Mouse (Mus musculus): Measurements from ENCODE around the gene Zeb2. TPM values are rescaled to one million over a fixed set of nuclear protein-coding genes. Genes with fewer than 3 reads are reported as not detected.
"Not testable (repeated sequence)": the region's sequence is repeated elsewhere in the genome, so short reads cannot be mapped to it uniquely, and the experiment has no call there.

Gene Zeb2
- total RNA-seq, 1 experiment from 2014 or later, result 71.9 TPM

DNA sequence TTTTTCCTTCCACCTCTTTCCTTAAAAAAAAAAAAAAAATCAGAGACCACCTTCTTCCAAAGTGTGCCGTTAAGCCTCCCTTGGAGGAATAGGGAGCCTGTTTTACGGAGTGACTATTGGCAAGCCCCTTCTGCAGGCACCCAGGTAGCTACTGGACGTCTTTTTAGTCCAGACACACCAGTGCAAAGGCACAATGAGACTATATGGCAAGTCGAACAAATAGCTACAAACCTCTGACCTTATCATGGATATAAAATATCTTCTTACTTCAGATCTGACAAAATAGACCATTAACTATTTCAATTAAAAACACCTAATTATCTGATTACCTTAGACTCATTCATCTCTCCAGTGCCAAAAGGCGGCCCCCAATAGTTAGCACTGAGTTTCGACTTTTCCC is 2.0 kb downstream of the Zeb2 start:
- no peak for ATAC-seq (replicated peaks in 1 of 2; ENCODE audit: insufficient read depth in 1 of 2, low FRiP score in 2 of 2, low TSS enrichment in 1 of 2, low read depth in 1 of 2, poor library complexity in 2 of 2, severe bottlenecking in 2 of 2)

DNA sequence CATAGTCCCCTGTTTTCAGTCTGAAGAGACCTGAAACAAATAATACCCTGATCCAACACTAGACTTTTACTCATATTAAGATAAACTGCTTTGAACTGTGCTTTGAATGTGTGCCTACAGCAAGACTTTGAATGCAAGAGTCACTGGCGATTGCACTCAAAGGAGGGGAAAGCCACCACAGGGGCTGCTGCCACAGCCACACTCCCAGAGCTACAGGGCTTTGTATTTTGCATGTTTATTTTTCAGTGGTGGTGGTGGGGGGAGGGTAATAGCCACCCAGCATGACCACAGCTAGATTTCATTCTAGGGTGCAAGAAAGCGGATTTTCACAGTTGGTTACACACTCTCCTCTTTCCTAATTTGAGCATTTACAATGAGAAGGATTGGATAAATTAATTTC is 2.6 kb downstream of the Zeb2 start:
- ATAC-seq (replicated peaks in 1 of 2; ENCODE audit: insufficient read depth in 1 of 2, low FRiP score in 2 of 2, low TSS enrichment in 1 of 2, low read depth in 1 of 2, poor library complexity in 2 of 2, severe bottlenecking in 2 of 2), result no peak

DNA sequence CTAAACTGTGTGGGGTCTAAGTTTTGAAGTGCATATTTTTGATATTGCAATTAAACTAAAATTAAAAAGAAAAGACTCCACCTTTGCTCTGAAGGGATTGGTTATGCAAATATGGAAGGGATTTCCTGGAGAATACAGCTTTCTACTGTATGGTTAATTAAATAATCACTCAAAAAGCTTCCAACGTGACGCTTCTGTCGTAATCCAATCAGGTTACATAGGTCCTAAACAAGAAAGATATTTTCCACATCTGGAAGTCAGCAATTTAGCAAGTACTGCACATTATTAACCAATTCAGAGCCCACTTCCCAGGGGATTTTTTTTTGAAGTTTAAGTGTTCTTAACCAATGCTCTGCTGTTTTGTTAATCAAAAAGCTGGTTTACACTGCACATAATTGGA is 3.3 kb downstream of the Zeb2 start:
- ATAC-seq (replicated peaks in 1 of 2; ENCODE audit: insufficient read depth in 1 of 2, low FRiP score in 2 of 2, low TSS enrichment in 1 of 2, low read depth in 1 of 2, poor library complexity in 2 of 2, severe bottlenecking in 2 of 2), result no peak

DNA sequence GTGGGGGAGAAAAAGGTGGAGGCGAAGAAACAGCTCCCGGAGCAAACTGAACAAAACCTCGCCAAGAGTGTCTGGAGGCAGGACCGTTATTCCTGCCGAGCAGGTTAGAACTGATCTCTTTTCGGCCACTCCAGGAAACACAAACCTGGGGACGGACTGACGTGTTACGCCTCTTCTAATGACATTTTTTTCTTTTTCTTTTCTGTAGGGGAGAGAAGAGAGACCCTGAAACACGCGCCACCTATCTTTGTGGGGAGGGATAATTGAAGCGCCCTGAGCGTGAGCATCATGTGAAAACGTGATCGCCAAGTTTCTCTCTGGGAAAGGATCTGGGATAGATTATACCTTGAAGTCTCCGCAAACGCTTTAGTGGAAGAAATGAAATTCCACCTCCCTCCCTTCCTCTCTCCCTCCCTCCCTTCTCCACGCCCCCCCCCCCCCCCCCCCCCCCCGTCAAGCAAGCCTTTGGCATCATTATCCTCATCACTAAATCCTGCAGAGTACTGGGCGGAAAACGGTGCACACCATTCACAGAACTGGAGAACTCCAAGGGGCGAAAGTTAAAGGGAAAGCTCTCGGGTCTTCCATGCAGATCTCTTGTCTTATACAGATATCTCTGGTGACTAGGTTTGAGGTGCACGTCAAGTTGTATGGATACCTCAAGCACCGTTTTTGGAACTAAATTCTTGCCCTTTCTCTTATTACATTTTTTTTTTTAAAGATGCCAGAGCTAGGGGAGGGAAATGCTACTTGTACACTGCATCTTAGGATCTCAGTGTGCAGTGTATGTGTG is 4.1 kb downstream of the Zeb2 start:
- ATAC-seq (replicated peaks in 1 of 2; ENCODE audit: insufficient read depth in 1 of 2, low FRiP score in 2 of 2, low TSS enrichment in 1 of 2, low read depth in 1 of 2, poor library complexity in 2 of 2, severe bottlenecking in 2 of 2), result peak; percentile 15 to 18; a peak in 1 of 4 replicates

DNA sequence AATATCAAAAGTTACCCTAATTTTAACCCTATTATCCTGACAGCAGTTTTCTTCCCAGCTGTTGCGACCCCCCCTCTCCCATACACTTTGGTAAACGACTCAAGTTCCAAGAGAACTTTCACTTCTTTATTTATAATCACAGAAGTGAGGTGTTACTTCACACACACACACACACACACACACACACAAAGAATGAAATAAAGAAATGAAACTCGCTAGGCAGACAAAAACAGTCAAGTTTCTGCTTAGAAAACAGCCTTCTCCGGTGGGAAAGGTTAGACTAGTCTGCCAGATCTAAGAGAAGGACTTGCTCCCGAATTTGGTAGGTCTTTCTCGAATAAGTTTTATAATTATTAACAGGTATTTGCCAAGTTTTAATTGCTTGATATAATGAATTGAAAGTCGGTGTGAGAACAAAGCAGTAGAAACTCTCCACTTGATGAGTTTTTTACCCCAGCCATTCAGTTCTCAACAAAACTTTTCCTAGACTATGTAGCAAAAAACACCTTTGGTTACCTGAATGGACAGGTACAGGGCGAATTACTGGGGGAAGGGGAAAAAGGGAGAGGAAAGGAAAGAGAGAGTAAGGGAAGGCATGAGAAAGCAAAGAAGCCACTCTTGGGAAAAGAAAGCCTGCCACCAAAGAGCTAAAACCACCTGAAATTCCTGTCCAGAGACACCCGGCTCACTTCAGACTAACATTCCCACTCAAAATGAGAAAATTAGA is 5.0 kb downstream of the Zeb2 start:
- ATAC-seq (replicated peaks in 1 of 2; ENCODE audit: insufficient read depth in 1 of 2, low FRiP score in 2 of 2, low TSS enrichment in 1 of 2, low read depth in 1 of 2, poor library complexity in 2 of 2, severe bottlenecking in 2 of 2), result no peak

DNA sequence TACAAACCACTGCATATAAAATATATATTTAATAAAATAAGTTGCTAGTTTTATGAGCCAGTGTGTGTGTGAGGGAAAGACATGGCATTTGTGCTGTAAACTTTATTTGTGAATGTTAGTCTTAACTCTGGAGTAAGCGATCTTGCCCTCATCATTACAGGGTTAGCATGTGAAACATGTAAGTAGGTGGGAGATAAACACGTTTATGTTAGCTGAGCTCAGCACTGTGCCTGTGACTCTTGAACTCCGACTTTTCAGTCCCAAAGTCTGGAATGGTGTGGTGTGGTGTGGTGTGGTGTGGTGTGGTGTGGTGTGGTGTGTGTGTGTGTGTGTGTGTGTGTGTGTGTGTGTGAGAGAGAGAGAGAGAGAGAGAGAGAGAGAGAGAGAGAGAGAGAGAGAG is 5.6 kb downstream of the Zeb2 start:
- not testable (repeated sequence) for ATAC-seq (replicated peaks in 1 of 2; ENCODE audit: insufficient read depth in 1 of 2, low FRiP score in 2 of 2, low TSS enrichment in 1 of 2, low read depth in 1 of 2, poor library complexity in 2 of 2, severe bottlenecking in 2 of 2)

DNA sequence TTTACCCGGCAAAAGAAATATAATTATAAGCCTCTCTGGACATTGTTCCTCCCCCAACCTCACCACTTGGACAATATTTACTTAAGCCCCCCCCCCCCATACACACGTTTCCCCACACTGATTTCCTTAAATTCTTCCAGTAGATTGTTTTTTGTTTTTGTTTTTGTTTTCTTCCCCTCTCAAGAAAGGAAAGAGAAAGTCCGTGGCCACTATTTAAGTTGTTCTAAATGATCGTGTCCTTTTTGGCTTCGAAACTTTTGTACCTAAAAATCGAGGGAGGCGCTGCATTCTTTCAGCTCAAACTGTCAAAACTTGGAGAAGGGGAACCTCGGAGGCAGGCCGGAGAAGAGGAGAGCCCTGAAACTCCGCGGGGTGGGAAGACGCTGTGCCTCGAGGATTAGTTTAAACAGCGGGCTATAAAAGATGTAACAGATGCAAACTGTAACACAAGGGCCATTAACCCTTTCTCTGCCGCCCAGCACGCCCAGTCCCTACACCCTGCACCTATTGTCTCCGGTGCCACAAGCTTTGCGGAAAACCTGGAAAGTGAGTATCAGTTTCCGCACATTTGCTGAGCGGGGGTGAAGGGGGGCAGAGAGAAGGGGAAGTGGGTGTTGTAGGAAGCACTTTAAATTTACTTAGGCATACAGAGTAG is 6.3 kb downstream of the Zeb2 start:
- ATAC-seq (replicated peaks in 1 of 2; ENCODE audit: insufficient read depth in 1 of 2, low FRiP score in 2 of 2, low TSS enrichment in 1 of 2, low read depth in 1 of 2, poor library complexity in 2 of 2, severe bottlenecking in 2 of 2), result peak; percentile 9 to 34; a peak in 3 of 4 replicates

DNA sequence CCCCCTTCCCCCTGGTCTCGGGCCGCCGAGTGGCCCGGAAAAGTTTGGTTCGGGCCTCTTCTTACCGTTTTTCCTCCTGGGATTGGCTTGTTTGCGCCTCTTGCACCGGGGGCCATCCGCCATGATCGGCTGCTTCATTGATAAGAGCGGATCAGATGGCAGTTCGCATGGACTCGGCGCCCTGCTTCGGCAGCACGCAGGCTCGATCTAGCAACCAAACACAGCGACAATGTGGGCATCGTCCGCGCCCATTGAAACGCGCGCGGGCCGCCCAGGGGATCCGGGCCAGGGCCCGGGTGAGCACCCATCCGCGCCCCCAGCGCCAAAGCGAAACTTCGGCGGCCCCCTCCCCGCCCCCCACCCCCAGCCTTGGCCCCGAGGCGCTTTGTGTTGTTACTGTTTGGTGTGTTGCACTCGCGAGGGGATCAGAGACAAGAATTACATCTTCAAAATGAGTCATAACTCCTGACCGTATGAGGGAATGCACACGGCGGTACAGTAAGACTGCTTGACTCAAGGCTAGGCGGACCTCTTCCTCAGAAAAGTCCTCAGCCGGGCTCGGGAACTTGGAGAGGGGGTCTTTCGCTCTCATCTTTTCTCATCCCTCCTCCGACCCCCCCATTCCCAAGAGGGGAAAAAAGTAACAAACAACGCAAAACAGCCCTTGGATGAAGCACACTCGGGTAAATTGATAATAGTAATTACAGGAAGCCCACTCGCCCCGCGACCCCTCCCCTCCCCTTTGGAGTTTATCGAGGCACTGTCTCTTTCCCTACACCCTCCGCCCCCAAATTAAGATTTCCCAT is 7.0 kb downstream of the Zeb2 start:
- ATAC-seq (replicated peaks in 1 of 2; ENCODE audit: insufficient read depth in 1 of 2, low FRiP score in 2 of 2, low TSS enrichment in 1 of 2, low read depth in 1 of 2, poor library complexity in 2 of 2, severe bottlenecking in 2 of 2), result peak; percentile 10 to 31; a peak in 2 of 4 replicates

DNA sequence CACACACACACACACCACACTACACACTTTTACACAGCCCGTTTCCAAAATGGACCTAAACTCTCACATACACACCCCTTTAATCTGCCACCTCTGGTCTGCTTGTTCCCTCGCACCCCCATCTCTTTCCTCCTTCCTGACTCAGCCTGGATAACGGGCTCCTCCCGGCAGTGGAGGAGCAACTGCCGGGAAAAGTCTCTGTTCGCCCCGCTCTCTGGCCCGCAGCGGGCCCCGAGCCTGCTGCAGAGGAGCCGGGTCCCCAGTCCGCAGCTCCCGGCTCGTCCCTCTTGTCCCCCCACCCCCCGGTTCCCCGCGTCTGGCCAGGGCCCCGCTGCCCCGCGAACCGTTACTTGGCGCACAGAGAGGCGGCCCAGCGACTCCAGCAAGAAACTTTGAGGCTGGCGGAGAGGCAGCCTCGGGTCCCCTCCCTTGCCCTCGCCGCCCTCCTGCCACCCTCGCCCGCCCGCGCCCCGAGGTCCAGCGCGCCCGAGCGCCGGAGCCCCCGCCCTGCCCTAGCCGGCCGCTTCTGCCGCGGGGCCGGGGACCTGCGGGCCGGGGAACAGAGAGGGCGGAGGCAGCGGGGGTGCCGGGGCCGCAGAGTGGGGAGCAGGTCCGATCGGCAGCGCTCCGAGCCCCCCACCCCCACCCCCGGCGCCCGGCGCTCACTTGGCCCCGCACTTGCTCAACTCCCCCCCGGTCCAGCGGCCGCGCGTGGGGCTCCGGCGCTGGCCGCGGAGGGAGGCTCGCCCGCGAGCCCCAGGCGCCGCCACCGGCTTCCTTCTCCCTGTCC is 7.8 kb downstream of the Zeb2 start:
- ATAC-seq (replicated peaks in 1 of 2; ENCODE audit: insufficient read depth in 1 of 2, low FRiP score in 2 of 2, low TSS enrichment in 1 of 2, low read depth in 1 of 2, poor library complexity in 2 of 2, severe bottlenecking in 2 of 2), result no peak

DNA sequence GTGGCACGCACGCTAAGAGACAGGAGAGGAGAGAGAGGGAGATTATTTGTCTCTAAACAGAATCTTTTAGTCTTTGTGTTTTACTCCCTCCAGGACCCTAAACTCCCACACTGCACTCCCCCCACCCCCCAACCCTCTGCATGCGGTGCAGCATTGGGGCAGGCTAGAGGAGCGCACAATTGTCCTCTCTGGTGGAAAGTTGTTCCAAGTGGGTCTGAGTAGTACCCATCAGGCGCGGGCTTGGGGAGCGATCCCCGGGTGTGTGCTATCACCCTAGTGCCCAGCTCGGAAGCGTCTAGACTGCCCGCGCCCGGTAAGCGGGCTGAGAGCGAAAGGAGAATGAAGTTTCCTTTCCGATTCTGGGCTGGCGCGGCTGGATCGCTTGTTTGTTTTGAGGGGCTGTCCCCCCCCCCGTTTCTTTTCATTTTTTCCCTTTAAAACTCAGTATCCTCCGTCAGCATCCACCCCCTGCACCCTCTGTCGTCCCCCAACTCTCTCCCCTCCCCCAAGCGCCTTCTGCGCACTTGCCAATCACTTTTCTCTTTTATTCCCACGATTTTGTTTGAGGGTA is 8.6 kb downstream of the Zeb2 start:
- 0 out of 4 replicates have a peak, but pooled peaks have one; percentile 13 to 18 for ATAC-seq (replicated peaks in 1 of 2; ENCODE audit: insufficient read depth in 1 of 2, low FRiP score in 2 of 2, low TSS enrichment in 1 of 2, low read depth in 1 of 2, poor library complexity in 2 of 2, severe bottlenecking in 2 of 2)

DNA sequence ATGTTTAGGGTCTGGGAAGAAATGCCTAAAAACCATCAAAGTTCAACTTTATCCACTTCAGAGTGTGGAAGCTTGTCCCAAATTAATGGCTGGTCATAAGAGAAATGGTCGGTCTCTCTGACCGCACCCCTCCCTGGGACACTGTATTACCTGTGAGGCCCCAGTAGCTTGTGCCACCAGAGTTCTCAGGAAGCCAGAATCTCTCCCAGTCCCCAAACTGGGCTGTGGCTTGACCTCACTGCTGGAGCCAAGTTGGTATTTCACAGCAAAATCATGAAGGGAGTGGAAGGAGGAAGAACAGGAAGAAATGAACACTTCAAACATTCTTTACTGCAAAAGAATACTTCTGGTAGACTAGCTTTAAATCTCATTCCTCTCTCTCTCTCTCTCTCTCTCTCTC is 9.6 kb downstream of the Zeb2 start:
- no peak for ATAC-seq (replicated peaks in 1 of 2; ENCODE audit: insufficient read depth in 1 of 2, low FRiP score in 2 of 2, low TSS enrichment in 1 of 2, low read depth in 1 of 2, poor library complexity in 2 of 2, severe bottlenecking in 2 of 2)

DNA sequence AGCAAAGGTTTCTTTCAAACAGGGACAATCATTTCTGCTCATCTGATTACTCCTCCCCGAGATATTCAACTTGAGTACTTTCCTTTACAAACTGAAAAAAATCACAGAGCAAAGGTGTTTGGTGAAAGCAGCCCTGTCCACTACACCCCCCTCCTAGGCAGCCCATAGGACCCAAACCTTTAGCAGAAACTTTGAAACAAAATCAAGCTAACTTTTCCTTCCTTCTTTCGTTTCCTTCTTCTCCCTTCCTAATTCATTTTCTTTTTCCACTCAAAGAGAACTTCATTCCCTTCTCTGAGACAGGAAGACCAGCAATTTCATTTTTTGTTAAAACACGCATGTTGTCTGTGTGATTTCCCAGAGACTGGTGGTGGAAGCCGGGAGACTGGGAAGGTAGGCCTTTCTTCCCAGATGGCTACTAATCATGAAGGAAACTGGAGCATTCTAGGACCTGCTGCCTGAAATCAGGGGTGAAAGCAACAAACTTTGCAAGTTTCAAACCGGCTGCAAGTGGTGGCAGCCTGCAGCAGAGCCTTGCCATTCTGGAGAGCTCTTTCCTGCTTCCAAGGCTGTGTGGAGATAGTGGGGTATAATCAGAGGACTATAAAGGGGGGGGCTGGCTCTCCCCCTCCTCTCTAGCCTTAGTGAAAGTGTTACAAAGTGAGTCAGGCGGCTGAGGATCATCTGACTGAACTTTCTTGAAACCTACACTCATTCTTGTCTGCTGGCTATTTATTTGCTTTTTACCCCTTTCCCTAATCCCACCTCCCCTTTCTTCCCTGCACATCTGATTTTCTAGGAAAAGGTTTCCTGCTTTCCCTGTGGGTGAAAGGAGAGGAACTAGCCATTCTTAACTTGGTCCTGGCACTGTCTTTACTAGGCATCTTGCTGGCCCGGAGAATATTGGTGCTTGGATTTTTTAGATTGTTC is 11.0 kb downstream of the Zeb2 start:
- no peak for ATAC-seq (replicated peaks in 1 of 2; ENCODE audit: insufficient read depth in 1 of 2, low FRiP score in 2 of 2, low TSS enrichment in 1 of 2, low read depth in 1 of 2, poor library complexity in 2 of 2, severe bottlenecking in 2 of 2)

DNA sequence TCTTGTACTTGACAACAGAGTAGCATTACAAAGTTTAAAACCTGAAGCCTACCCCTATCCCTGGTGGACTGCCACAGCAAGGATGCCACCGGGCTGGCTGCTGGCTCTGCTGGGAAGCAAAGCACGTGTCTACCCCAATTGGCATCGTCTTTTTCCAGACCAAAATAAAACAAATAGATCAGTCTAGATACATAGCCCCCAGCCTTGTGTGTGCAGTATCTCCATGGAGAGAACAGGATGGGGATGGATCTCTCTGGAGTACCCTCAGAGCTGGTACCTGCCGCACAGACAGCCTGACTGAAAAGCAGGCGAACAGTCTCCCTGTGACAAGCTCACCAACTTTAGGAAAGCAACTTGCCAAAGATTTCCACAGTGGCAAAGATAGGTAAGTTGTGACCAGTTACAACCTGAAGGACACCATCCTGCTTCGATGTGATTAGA is 11.9 kb downstream of the Zeb2 start:
- ATAC-seq (replicated peaks in 1 of 2; ENCODE audit: insufficient read depth in 1 of 2, low FRiP score in 2 of 2, low TSS enrichment in 1 of 2, low read depth in 1 of 2, poor library complexity in 2 of 2, severe bottlenecking in 2 of 2), result no peak

DNA sequence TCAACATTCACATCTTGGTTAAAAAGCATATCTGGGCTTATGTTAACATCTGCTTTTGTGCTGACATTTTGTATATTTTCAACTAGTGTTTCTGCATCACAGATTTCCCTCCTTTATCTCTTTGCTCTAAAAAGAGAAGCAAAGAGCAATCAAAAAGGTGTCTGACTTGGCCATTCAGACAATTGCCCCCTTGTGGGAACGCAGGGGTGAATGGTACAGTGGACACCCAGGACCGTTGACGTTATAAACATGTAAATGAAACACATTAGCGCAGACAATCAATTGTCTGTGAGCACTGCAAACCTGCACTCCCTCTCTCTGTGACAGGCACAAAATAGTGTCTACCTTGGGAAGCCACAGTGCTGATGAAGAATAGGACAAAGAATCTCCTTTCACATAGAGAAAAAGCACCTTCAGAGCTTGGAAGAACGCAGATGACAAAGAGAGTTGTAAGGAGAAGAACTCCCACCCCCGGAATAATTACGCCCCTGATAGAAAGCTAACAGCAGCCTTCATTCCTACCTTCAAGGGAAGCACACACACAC is 12.6 kb downstream of the Zeb2 start:
- ATAC-seq (replicated peaks in 1 of 2; ENCODE audit: insufficient read depth in 1 of 2, low FRiP score in 2 of 2, low TSS enrichment in 1 of 2, low read depth in 1 of 2, poor library complexity in 2 of 2, severe bottlenecking in 2 of 2), result no peak

DNA sequence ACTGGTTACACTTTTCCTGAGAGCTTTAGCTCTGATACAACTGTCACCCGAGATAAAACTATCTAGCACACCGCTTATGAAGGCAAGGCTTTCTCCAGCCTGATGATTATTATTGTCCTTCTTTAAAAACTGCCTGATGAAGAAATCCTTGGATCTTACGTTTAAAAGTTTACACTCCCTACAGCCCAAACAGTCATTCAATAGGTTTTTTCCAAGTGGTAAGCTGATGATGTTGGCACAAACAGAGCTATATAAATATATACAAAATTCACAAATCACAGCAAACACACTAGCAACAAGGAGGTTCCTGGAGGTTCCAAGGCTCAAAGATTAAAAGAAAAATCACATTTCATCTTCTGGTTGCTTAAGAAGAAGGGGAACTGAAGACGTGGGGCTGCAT is 13.1 kb downstream of the Zeb2 start:
- no peak for ATAC-seq (replicated peaks in 1 of 2; ENCODE audit: insufficient read depth in 1 of 2, low FRiP score in 2 of 2, low TSS enrichment in 1 of 2, low read depth in 1 of 2, poor library complexity in 2 of 2, severe bottlenecking in 2 of 2)

Measured in hematopoietic stem cell, adult 5-6 weeks (primary cell).